Mouse (Mus musculus) heart, adult 18-20 months (tissue): ENCODE results near the gene Naa80. TPM values are rescaled to one million over a fixed set of nuclear protein-coding genes. Genes with fewer than 3 reads are reported as not detected.
A peak's percentile ranks its signal among the peaks of the same experiment; 100 is the strongest.
"Not testable (repeated sequence)": the region's sequence is repeated elsewhere in the genome, so short reads cannot be mapped to it uniquely, and the experiment has no call there.

Source experiments
- DNase-seq, 2 experiments: peaks; one replicate each; pipeline ENCODE4 v3.0.0; 2021 to 2022; ENCODE audit warnings: mixed read lengths in 1 of 2
- total RNA-seq, 2 experiments: library from RNA; stranded (reverse); gene quantifications; 2 replicates each; pipeline ENCODE4 v1.2.3; 2021

Naa80 gene
- total RNA-seq, 2 experiments from 2014 or later = 16.1 to 20.1 TPM

DNA sequence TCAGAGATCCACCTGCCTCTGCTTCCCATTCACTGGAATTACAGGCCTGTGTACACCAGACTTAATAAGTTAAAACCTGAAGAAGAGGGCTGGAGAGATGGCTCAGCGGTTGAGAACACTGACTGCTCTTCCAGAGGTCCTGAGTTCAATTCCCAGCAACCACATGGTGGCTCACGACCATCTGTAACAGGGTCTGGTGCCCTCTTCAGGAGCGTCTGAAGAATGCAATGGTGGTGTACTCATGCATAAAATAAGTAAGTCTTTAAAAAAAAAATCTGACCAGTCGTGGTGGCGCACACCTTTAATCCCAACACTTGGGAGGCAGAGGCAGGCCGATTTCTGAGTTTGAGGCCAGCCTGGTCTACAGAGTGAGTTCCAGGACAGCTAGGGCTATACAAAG lies 4.9 kb upstream of the Naa80 start:
- not testable (repeated sequence) for DNase-seq

DNA sequence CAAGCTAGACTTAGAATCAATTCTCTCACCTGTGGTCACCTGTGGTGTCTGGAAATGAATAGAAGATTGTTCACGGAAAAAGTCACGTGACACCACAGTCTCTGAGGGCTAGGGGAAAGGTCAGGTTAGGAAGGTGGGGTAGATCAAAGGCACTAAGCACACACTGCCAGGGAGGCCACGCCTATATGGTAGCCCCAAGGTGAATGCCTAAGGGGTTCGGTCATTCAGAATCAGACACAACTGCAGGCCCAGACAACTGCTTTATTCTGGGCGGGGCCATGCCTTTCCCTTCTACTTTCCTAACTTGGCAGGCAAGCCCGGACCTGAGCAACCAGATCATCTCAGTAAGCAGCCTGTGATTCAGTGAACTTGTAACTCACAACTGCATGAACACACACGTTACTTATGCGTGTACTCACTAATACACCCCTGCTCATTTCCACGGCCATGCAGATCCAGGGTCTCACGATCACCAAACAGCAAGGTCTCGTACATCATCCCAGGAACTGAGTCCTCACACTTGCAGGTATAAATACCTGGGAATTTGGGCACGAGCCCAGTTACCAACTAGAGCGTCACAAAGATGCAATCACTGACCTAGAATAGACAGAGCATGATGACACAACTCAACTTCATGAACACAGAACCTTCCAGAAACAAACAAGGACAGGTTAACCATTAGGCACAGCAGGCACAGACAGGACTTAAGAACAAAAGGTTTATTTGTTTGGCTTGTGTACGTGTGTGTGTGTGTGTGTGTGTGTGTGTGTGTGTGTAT lies 2.9 kb upstream of the Naa80 start:
- no peak for DNase-seq

DNA sequence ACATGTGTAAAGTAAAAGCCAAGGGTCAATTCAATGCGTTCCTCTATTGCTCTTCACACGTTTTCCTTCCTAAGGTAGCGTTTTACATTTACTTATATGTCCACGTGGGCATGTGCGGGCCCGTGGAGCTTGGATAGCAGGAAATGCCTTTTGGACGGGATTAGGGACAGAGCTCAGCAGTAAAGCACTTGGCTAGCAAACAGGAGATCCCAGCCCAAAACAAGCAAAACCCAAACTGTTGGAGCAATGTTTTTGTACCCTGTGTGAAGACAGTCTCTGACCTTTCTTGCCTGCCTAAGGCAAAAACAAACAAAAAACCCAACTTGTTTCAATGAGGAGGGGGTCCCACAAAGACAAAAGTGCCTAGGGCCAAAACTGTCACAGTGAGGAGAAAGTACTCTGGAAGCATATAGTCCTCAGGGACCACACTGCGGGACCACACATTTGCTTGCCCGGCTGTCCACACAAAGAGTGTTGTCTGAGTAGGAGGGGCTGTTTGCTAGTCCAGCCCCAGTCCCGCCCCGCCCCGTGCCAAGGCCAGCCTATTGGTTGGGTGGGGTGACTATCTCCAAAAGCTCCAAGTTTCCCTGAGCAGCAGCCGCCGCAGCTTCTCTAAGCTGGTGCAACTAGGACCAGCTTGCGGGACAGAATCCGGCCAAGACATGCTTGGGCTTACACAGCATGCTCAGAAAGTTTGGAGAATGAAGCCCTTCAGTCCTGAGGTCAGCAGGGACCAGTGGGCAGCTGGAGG lies 2.2 kb upstream of the Naa80 start, which contains the start of gene Hyal1:
Gene Hyal1, plus strand, starts transcription at position 571 of the 751 bp plus-strand sequence.
- DNase-seq = peak; percentile 88 to 89

DNA sequence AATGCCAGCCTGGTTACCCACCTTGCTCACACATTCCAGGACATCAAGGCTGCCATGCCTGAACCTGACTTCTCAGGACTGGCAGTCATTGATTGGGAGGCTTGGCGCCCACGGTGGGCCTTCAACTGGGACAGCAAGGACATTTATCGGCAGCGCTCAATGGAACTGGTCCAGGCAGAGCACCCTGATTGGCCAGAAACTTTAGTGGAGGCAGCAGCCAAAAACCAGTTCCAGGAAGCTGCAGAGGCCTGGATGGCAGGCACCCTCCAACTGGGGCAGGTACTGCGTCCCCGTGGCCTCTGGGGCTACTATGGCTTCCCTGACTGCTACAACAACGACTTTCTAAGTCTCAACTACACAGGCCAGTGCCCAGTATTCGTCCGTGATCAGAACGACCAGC lies 816 bp upstream of the Naa80 start:
- no peak for DNase-seq

DNA sequence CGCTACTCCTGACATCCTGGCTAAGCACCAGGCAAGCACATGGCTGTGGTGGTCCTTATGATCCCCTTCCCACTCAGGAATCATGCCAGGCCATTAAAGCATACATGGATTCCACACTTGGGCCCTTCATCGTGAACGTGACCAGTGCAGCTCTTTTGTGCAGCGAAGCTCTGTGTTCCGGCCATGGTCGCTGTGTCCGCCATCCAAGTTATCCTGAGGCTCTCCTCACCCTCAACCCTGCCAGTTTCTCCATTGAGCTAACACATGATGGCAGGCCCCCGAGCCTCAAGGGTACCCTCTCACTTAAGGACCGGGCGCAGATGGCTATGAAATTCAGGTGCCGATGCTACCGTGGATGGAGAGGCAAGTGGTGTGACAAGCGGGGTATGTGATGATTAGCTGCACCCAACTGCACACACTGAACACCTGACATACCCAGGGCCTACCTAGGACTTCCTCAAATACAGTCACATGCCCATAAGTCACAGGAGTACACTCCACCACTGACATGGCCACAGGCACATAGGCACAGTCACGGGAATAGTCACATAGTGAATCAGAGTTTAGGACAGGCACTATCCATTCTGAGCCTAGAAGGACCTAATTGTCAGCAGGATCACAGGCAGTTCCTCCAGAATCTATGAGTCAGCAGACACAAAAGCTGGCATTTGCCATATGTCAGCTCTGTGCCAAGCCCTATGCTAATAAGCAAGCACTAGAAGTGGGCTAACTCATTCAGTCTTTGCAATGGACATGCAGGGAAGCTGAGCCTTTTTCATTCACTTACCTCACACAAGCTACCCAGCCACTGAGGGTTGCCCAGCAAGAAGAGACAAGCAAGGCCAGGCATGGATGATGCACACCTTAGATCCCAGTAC lies 575 bp downstream of the Naa80 start:
- DNase-seq = no peak

DNA sequence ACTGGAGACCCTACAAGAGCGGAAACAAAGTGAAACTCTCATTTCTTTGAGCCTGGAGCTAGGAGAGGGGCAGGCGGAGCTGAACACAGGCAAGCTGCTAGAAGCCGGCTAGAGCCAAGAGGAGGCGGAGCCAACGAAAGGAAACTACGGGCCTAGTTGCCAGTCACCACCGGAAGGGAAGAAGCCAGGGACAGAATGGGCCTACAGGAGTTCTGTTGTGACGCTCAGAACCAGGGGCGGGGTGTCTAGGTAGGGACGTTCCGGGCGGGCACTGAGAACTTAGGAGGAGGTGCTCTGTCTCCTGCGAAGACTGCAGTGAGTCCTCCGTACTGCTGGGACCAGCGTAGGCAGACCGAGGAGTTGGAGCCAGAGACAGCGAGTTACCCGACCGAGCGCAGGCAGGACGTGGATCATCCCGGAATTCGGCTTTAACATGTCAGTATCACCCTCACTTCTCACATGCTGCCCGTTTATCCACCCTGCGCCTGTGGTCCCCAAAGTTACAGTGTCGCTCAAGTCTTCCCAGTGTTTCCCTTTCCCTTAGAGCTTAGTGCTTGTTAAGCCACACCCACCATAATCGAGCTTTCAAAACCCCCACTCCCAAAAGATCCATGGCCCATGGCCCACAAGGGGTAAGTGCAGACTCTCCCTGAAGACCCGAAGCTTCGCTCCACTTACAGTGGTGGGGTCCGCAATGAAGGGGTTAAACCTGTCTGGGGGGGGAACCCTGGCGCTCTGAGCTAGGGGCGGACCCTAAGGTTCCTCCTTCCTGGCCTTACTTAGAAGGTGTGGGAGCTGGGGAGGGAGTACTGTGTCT lies 2.0 kb downstream of the Naa80 start, which contains the start of gene Hyal3:
Gene Hyal3, plus strand, starts transcription at position 318 of the 817 bp plus-strand sequence.
- peak; percentile 93 to 96 for DNase-seq

DNA sequence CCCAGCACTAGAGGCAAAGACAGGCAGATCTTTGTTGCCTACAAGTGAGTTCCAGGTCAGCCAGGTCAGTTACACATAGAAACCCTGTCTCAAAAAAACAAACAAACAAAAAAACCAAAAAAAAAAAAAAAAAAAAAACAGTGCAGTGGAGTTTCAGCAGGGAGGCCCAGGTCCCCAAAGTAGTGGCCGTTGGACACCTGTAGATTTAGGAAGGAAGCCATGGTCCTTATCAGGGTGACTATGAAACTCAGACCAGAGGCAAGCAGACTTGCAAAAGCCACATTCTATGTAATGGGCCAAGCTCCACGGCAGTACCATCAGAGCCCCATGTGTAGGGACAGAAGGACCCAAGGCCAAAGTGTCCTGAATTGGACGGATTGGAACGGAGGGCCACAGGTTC lies 2.9 kb downstream of the Naa80 start:
- DNase-seq = no peak

DNA sequence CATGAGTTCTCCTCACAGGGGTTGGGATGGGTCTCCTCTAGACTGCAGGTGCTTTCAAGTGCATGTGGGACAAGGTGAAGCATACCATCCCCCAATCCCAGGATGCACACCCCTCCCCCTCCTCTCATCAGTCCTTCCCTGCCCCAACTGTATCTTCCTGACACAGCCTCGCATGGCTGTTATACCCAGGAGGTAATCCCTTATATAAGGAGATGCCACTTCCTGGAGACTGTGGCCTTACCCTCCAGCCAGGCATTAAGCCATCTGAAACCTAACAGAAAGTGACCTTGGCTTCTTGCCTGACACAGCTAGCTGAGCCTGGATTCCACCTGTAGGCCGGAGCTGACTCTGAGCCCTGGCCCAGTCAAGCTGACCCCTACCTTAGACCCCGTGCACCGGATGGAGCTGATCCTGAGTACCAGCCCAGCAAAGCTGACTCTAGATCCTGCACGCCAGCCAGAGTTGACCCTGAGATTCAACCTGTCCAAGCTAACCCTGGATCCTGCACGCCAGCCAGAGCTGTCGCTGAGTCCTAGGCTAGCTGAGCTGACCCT lies 3.9 kb downstream of the Naa80 start:
- no peak for DNase-seq

DNA sequence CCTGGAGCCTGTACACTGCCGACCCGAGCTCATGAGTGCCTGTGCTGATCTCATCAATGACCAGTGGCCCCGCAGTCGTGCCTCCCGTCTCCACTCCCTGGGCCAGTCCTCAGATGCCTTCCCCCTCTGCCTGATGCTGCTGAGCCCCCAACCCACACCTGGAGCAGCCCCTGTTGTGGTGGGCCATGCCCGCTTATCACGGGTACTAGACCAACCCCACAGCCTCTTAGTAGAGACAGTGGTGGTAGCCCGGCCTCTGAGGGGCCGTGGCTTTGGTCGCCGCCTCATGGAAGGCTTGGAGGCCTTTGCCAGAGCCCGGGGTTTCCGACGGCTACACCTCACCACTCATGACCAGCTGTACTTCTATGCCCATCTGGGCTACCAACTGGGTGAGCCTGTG lies 4.5 kb downstream of the Naa80 start:
- DNase-seq = no peak

DNA sequence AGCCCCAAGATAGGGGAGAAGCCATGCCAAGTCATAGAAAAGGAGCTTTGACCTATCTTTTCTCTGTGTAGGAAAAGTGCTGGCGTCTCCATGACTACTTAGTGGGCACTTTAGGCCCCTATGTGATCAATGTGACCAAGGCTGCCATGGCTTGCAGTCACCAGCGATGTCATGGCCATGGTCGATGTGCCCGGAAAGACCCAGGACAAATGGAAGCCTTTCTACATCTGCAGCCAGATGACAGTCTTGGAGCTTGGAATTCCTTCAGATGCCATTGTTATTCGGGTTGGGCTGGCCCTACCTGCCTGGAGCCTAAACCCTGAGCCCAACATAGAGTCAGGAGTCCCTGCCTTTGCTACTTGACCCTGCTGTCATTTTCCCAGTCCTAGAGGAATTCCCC lies 7.8 kb downstream of the Naa80 start:
- DNase-seq = no peak

DNA sequence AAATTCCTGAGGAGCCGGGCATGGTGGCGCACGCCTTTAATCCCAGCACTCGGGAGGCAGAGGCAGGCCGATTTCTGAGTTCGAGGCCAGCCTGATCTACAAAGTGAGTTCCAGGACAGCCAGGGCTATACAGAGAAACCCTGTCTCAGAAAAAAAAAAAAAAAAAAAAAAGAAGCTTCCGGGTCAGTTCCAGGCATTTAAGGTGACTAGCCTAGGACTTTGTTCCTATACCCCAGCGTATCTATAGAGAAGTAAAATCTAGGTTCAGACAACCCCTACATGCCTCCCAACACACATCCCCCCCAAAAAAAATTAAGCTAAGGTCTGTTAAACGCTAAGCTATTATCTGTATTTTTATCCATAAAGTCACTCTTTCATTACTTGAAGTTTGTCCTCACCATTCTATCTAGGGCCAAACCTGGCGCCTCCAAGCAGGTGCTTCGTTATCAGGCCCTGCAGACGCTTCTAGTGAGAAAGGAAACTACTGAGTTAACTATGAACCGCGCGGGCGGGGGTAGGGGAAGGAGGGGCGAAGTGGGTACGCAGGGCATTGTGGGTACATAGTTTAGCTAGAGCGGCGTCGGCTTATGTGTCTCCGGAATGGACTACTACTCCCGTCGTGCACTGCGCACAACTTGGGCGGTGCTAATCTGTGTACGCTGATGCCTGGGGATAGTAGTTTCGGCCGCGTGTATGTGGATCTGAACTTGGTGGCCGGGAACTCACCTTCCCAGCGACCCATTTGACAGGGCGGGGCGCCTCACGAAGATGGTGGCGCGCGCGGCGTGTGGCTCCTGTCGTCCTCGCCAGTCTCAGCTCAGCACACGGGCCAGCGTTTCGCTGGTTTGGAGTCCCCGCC lies 8.5 kb downstream of the Naa80 start, which contains the start of gene Ifrd2:
Gene Ifrd2, plus strand, starts transcription at position 669 of the 859 bp plus-strand sequence.
- DNase-seq = peak; percentile 99

DNA sequence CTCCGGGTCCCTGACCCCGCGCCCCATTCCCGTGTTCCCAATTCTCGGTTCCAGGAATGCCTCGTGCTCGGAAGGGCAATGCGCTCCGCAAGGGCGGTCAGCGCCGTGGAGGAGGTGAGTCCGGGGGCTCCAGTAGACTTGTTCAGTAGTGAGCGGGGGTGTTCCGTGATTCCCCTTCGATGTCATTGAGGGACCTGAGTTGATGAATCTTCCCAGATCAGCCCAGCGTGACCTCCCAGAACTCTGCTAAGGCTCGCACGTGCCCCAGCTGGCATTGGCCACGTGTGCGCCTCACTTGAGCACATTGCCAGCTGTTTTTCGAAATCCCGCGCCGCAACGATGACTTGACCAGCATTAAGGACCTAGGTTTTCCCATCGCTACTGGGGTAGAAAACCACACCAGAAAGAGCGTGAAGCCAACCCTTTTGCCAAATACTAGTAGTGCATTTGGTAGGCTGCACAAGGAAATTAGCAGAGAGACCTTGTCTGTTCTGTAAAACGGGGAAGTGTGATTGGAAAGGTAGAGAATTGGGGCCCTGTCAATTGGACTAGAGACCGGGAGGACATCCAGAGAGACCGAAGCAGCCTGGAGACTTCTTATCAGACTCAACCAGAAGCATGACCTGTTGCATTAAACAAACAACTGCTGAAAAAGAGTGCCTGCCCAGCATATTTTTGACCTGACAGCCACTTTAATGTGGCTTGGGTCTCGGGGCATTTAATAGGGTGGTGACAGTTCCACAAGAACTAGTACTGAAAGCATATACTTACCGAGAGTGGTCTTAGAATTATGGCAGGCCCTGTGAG lies 9.3 kb downstream of the Naa80 start:
- DNase-seq = peak in 1 of 2 experiments; percentile 48

DNA sequence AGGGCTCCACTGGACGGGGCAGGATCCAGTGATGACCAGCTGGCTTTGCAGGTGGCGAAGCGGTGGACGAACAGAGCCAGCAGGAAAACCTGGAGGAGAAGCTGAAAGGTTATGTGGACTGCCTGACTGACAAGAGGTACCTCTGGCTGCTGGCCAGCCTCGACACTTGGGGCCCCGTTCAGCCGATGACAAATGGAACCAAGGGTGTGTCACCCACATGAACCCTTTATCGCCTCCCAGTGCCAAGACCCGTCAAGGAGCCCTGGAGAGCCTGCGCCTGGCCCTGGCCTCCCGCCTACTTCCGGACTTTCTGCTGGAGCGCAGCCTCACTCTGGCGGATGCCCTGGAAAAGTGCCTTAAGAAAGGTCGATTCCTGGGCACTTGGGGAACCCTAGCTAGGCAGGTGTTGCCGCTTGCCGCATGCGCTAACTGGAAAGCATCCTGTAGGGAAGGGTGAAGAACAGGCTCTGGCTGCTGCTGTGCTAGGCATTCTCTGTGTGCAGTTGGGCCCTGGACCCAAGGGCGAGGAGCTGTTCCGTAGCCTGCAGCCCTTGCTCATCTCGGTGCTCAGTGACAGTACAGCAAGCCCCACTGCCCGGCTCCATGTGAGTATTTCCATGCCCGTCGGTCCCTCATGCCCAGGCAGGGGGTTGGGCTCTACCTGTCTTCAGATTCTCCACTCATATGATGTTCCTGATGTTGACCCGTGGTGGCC lies 11.5 kb downstream of the Naa80 start:
- DNase-seq = peak; percentile 67 to 73

DNA sequence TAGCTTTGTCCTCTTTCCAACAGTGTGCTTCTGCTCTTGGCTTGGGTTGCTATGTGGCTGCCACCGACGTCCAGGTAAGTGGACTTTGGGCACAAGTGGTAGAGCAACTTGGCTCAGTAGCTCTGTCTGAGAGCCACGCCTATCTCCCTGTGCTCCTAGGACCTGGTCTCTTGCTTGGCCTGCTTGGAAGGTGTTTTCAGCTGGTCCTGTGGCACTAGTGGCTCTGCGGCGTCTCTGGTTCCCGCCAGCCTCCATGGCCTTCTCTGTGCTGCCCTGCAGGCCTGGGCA lies 12.0 kb downstream of the Naa80 start:
- no peak for DNase-seq

DNA sequence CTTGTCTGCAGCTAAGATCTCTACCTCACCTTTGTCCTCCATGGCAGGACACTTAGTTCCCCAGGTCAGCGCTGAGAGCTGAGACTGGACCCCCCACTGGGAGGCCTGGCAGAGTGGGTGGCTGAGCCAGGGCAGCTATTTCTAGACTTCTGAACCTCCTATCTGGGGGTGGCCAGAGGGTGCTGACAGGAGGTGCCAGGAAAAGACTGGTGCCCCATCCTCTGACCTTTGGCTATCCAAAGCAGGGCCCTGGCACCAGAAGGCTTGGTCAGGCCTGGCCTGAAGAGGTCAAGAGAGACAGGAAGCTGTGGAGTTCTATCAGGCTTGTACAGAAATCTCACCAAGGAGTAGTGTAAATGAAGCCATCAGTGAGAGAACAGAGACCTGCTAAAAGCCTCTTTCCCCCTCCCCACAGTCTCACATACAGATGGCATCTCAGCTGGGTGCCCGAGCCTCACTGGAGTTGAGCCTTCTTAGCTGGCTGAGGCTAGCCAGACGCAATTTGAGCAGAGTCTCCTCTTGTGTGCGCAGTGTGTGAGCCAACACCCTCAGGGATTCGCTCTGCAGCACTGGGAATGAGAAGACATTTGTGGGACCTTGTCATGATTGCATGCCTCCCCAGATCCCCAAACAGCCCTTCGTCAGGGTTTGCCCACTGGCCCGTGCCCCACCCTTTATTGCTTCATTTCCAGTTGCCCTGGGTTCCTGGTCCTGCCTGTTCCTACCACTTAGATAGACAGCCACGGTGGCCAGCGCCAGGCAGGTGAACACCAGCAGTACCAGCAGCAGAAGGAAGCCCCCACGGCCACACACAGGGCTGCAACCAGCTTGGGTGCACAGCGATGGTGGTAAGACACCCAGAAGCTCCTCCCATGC lies 14.7 kb downstream of the Naa80 start:
- peak in 1 of 2 experiments; percentile 84 for DNase-seq

DNA sequence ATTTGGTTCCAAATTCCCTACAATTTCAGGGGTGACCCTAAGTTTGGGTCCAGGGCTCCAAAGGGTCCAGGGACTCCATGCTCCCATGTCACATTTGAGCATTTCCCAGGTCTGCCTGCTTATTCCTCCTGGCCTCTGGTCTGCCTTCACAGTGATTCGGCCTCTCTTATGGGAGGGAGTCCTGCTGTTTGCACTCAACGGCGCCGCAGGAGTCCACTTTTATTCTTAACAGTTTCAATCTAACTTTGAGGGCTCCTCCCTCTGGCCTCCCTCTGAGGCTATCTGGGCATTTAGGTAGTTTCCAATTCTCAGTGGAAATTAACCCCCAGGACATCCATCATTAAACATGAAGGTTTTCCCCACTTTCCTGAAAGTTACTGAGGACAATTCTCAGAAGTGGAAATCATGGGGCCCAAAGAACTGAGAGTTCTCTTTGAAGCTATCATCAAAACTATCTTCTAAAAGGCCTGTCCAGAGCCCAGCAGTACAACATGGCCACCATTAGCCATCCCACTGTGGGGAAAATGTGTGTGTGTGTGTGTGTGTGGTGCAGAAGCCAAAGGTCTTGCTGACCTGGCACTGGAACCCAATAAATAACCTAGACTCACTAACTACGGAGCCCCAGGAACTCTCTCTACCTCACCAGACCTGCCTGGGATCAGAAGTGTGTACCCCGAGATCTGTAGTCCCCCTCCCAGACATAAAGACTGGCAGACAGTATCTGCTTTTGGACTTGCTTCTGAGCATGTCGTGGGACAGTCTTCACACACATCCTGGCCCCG lies 15.8 kb downstream of the Naa80 start:
- DNase-seq = no peak
